Mouse (Mus musculus): ENCODE data around the gene Mpl.

- TF ChIP-seq CTCF (IDR thresholded peaks at IDR 0.05) = no peak
- no peak for TF ChIP-seq POLR2A (IDR thresholded peaks at IDR 0.05; ENCODE audit: insufficient read depth, low read depth, low read length)
Observed at GRCm38 (mm10) chr4:118445088-118445487, 12.2 kb downstream of the Mpl start.

Measured in heart, adult 2 months (tissue).